Mouse (Mus musculus): ENCODE data around the gene Palm2.
A peak's percentile ranks its signal among the peaks of the same experiment; 100 is the strongest.
"Not testable (repeated sequence)": the region's sequence is repeated elsewhere in the genome, so short reads cannot be mapped to it uniquely, and the experiment has no call there.

The Palm2 gene

DNA sequence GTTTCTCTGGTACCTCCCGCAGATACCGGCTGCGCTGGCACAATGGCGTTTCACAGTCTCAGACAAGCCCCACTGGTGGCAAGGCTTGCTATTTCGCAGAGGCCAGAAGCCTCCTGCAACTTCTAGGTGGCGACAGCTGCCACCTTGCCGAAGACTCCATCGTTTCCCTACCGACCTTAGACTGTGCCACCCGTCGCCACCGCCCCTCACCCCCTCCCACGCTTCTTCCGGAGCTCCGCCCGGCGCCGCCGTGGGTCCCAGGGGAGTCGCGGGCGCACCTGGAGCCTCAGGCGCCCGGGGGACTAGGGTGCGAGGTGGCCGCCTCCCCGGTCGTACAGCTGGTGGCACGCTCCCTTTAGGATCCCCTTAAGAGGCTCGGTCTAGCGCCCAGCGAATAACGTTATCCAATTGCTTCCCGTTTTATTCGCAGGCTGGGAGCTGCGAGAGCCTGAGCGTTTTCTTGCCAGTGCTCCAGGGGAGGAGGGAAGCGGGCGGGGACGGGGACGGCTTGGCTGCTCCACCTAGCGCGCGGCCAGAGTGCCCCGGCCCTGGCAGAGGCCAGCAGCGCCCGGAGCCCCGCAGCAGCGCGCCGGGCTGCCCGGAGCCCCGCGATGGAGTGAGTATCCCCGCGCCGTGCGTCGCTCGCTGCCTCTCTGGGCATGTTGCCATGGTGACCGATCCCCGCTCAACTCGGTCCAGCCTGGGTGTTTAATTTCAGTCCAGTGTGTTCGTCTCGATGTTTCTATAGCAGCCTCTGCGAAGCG lies at the start of gene Palm2:
TSS of gene Palm2 (plus strand) at position 307 of the 764 bp plus-strand sequence.
- no peak for DNase-seq (ENCODE audit: low read depth)

DNA sequence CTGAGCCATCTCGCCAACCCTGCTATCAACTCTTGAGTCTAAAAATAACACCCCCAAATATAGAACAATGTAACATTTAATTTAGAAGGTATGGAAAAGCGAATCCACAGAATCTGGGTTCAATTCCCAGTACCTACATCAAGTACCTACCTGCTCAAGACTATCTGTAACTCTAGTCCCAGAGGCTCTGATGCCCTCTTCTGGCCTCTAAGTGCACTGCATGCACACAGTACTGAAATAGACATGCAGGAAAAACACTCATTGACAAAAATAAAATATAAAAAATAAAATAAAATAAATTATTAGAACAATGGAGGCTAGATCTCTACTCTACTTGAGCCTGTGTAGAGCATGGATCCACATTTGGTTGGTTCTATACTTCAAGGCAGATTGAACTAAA lies 49.7 kb upstream of the Palm2 start:
- peak; percentile 50 for DNase-seq (ENCODE audit: low read depth)

DNA sequence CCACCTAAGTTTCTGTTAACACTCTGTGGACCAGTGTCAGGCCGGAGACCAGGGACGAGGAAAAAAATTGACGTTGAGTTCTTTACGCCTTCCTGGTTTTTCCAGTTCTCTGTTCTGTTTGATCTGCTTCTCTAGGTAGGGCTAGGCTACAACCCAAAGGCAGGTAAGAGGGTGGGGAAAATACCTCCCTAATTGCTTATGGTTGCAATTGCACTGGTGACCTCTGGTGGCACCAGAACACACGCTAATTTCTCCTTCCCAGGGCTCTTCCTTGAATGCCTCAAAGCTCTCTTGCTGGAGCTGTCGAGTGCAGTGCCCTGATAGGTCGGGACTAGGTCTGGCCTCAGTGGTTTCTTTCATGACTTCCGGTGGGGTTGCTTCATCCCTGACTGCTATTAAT lies 42.9 kb upstream of the Palm2 start:
- no peak for DNase-seq (ENCODE audit: low read depth)

GRCm38 (mm10) chr4:57396414-57396813 lies 37.6 kb upstream of the Palm2 start:
- no peak for DNase-seq (ENCODE audit: low read depth)

GRCm38 (mm10) chr4:57412385-57412784 lies 21.7 kb upstream of the Palm2 start:
- not testable (repeated sequence) for DNase-seq (ENCODE audit: low read depth)

DNA sequence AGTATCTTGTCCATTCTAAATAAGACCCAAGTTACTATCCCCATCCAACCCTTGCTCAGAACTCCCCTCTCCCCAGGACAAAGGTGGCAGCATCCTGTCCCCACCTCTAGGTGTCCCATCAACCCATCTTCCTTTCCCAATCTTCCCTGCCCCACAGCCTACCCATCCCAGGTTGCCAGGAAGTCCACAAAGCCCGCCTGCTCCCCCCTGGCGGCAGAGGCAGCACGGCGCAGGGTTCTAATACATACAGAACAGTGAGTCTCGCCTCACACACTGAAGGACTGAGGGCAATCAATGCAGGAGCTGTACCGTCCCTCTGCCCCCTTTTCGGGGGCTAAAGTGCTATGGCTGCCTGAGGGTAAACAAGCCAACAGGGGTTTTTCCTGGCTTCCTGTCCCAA lies 21.0 kb upstream of the Palm2 start:
- no peak for DNase-seq (ENCODE audit: low read depth)

DNA sequence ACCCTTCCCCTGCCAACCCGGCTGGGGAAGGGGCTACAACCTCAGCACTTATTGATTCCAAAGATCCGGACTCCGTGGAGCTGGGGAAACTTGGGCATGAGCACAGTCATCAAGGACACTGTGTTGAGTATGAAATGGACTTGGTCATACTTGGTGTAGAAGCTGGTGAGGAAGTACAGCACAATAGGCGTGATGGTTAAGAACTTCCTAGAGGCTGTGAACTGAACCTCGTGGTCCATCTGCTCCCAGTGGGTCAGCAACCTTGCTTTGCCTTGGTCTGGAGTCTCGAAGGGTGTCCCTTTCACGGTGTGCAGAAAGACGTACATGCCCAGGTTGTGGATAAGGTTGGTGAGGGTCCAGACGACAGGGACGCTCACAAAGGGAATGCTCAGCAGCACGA lies 20.4 kb upstream of the Palm2 start:
- not testable (repeated sequence) for DNase-seq (ENCODE audit: low read depth)

DNA sequence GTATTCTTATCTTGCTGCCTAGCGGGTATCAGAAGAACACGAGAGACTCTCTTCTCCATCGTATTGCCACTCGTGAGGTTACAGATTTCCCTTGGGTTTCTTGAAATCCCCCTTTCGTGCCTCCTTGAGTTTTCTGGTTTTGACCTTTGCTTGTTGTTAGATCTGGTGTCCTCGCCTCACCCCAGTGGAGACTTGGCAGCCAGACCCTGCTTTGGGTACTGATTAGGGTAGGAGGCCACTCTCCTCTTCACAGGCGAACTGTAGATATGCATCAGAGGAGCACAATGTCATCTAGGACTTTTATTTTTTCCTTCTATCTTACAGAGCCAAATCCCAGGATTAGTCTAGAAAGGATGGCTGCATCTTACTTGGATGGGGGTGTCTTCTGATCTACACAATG lies 10.0 kb upstream of the Palm2 start:
- no peak for DNase-seq (ENCODE audit: low read depth)

DNA sequence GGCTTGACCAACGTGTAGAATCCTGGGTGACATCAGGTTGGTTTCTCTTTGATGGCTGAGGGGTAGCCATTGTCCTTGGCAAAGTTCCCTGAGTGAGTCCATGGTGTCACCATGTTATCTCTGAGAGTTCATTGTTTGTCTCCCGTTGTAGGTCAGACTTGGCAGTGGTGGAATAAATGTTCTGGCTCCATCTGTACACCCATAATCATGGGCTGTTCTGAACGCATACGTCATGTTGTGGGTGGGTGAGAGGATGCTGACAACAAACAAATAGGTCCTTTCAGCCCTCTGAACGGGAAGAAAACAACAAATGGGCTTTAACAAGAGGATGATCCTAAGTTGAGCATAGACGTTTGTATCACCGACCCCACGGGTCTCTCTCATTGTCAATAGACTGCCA lies 5.7 kb upstream of the Palm2 start:
- DNase-seq (ENCODE audit: low read depth), result no peak

DNA sequence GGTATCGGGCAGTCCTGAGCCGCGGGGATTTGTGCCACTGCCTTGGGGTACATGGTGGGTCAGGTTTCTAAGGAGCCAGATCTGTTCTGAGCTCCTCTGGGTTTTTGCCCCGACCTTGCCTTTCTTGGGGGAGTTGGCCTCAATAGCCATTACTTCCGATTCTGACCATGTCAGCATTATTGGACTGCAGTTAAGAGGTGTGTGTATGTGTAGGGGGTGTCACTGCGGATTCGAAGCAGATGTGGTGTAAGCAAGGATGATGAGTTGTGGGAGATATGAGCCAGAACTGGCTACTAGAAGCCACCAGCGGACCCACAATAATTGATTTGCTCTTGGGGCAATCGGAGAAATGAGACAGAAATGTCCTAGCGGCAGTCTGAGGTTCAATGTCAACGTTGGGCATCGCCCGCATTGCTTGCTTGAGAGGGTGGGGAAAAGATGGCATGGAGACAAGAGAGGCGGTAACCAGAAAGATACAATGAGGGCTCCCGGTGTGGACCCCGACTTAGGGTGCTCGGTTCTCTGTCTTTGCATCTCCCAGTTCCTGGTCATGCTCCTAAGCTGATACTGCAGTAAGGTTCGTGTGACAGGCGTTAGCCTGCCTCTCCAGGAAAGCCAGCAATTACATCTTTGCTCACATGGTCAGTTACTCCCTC lies 786 bp downstream of the Palm2 start:
- no peak for DNase-seq (ENCODE audit: low read depth)

DNA sequence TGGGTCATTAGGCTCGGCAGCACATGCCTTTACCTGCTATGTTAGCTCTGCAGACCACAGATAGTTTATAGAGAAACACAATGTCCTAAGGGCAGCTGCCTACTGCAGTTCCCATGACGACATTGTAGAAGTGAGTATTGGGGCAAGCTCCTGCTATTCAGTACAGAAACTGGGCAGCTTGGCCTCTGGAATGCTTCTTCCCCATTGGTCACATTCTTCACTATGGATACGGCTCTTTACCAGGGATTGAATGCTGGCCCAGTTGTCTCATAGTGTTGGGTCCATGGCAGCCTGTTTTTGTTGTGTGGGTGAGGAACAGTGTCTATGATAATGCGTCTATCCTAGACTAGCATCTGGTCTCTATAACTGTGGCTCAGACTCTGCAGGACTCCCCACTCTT lies 2.2 kb downstream of the Palm2 start:
- DNase-seq (ENCODE audit: low read depth), result no peak

DNA sequence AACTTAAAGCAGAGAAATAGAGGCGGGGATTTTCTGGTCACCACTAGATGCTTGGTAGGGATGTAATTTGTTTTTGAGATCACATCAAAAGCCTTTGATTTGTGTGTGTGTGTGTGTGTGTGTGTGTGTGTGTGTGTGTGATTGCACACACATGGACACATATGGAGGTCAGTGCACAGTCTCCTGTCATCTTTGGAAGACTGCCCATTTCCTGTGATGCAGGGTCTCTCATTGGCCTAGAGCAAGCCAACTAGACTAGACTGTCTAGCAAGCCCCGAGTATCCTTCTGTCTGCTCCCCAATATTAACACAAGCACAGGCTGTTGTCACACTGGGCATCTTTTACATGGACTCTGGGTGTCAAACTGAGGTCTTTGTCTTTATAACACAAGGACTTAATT lies 12.0 kb downstream of the Palm2 start:
- no peak for DNase-seq (ENCODE audit: low read depth)

GRCm38 (mm10) chr4:57446854-57447444 lies 12.9 kb downstream of the Palm2 start:
- no peak for DNase-seq (ENCODE audit: low read depth)

DNA sequence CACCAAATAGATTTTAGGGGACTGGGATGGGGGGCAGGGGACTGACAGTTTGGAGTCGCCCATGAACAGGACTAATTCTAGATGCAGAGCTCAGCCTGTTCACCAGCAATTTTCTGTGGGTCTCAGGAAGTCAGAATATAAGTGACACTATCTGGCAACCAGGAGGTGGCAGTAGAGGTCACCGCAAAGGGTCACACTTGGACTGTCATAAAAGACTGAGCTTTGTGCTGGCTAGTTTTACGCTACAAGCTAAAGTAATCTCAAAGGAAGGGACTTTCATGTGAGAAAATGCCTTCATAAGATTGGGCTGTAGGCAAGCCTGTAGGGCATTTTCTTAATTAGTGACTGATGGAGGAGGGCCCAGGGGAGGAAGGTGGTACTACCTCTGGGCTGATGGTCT lies 17.8 kb downstream of the Palm2 start:
- DNase-seq (ENCODE audit: low read depth), result peak; percentile 32

DNA sequence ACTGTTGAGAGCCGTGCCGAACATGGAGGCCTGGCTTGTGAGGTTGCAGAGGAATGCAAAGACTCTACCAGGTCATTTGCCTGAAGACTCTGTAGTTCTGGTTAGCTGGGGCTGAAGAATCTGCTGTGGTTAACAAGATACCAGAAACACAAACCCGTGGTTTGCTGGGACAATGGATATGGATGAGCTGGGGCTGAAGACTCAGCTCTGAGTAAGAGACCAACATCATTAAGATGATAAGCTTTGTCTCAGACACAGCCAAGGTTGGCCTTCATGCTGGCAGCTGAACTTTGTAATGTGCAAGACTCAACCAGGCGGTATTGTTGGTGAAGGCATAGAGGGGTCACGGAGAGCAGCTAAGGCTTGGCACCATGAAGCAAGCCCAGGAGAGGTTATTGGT lies 18.6 kb downstream of the Palm2 start:
- DNase-seq (ENCODE audit: low read depth), result no peak

DNA sequence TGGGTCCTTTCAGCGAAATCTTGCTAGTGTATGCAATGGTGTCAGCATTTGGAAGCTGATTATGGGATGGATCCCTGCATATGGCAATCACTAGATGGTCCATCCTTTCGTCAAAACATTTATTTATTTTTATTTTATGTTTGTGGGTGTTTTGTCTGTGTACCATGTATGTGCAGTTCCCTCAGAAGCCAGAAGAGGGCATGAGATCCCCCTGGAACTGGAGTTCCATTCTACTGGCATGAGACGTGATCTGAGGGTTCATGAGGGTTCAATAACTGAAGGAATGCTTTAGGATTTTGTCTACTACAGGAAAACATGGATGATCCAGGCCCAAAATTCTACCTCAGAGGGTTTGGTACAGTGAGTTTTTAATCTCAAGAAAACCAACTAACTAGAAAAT lies 28.3 kb downstream of the Palm2 start:
- DNase-seq (ENCODE audit: low read depth), result peak; percentile 2

DNA sequence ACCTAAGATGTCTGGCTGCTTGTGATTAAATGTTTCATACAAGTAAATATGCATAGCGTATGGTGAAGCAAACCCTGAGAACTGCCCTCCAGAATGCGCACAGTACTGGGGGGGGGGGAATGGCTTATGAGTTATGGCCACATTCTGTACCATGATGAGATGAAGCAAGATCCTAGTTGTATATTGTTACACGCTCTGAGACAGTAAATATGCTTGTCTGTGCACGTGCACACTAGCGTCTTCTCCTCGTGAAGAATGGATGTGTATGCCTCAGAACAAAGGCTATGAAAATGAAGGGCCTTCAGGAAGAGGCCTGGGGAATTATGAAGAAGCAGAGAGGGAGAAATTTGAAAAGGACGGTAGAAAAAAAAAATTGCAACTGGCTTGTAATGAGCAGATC lies 48.4 kb downstream of the Palm2 start:
- no peak for DNase-seq (ENCODE audit: low read depth)

DNA sequence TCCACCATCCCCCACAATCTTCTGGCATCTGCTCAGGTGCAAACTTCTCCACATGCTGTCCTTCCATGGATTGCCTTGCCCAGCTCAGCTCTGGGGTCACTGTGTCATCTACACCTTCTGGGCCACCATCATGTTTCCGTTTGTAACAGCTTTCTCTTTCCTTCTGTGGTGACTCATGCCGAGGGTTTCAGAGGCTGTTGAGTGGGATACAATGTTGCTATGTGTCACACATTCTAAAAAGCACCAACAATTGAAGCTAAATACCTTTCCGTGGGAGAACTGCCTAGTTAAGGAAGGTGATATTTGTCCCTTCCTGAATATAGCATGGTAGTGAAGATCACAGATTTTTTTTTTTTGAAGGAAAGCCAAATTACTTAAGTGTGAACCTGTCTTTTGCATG lies 52.3 kb downstream of the Palm2 start:
- DNase-seq (ENCODE audit: low read depth), result no peak

DNA sequence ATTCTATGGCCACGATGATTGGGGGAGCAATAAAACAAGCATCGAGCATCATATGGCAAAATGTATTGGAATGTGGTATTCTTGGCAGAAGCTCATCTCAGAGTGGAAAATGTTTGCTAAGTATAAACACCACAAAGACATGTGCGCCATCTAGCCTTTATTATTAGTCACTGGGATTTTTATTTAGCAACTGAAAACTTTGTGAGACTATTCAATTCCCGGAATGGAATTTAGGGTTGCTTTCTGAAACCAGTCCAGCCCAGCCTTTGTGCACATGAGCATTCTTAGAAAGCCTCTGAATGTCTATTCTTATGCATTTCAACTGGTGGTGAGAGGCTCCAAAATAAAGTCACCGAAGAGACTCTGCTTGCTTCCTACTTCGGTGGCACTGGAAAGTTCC lies 55.8 kb downstream of the Palm2 start:
- DNase-seq (ENCODE audit: low read depth), result no peak

DNA sequence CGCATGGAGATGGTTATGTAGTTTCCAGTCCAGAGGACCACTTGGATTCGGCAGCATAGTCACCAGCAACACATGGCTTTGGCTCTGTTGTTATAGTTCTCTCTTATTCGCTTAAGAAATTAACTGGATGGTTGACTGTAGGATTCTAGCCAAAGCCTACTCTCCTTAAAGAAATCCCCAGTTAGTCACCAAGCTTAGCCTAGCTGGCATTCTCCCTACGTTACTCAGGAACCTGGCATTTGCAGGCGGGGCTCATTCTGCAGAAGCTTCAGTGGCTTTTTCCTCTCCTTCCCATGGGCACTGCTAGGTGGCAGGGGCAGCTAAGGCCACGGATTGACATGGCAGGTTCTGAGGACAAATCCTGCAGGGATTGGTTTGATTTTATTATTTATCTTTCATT lies 70.7 kb downstream of the Palm2 start:
- DNase-seq (ENCODE audit: low read depth), result no peak

GRCm38 (mm10) chr4:57510576-57510975 lies 76.5 kb downstream of the Palm2 start:
- DNase-seq (ENCODE audit: low read depth), result no peak

GRCm38 (mm10) chr4:57511734-57512133 lies 77.7 kb downstream of the Palm2 start:
- no peak for DNase-seq (ENCODE audit: low read depth)

DNA sequence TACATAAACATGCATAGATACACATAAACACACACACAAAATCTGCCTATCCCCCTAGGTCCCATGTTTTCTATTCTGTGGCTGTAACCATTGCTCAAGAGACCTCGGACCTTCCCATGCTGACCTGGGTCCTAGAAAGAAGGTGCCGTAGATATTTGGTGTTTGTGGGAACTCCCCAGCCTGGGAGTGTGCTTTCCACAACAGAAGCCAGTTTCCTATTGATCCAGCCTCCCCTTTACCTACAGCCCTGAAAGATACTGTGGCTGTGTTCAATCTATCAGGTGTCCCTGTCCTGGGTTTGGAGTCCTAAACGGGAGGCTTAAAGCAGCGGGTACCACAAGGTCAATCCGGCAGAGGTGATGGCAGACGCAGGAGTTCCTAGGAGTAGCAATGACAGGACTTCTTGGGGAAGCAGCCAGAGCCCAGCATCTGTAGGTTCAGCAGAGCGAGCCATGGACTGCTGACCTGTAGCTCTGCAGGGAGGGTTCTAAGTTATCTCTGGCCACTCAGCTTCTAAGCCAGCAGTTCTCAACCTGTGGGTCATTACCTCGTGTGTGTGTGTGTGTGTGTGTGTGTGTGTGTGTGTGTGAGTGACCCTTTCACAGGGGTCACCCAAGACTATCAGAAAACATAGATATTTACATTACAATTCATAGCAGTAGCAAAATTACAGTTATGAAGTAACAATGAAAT lies 79.3 kb downstream of the Palm2 start:
- DNase-seq (ENCODE audit: low read depth), result no peak
